Mouse (Mus musculus) lung, postnatal 36 days (tissue): Measurements from ENCODE around the gene Tigd3.
A peak's percentile ranks its signal among the peaks of the same experiment; 100 is the strongest.

Experiments used
- DNase-seq: peaks from one replicate; pipeline ENCODE4 v3.0.0; 2022; ENCODE audit warnings: mixed read lengths

The Tigd3 gene

GRCm38 (mm10) chr19:5874969-5875480, 18.9 kb downstream of the Tigd3 start, which contains the start of gene Frmd8:
Gene Frmd8 (minus strand): TSS chr19:5875274.
- peak; percentile 98 for DNase-seq

DNA sequence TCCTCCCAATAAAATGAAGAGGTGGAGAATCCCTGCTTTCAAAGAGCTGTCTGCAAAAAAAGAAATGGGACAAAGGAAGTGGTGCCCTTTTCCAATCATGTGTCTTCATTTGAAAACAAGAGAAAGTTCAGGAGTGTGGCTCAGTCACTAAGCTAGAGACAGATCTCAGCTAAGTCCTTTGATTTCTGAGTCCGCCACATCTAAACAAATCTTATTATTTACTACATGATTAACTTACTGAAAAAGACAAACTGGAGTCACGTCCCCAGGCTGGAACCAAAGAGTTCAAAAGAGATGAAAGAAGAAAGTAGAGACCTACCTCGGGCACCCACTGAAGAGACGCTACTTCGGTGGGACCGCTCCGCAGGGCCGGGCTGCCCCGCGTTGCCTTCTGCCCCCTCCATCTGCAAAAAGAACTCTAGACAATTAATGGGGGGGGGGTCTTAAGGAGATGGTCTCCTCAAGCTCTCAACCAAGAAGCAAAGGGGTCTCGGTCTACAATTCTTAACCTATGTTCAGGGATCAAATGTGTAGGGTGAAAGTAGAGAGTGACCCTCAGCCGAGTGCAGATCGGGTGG, 19.5 kb downstream of the Tigd3 start:
- DNase-seq, result no peak

GRCm38 (mm10) chr19:5872931-5873556, 20.9 kb downstream of the Tigd3 start:
- DNase-seq, result no peak

DNA sequence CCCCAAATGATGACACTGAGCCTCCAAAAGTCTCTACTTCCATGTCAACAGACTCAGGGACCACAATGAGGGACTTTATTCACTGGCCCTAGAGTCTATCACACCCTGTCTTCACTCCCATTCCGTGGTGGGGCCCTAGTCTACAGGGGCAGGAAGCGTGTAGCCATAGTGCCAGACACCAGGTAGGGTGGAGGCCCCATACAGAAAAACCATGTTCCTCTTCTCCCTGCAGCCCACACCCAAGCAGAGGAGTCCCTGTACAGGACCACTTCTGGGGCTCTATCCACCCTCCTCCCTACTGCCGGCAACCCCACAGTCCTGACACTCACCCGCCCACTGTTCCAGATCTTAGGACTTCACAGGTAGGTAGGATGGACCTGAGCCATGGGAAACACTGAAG, 21.4 kb downstream of the Tigd3 start:
- DNase-seq, result no peak

DNA sequence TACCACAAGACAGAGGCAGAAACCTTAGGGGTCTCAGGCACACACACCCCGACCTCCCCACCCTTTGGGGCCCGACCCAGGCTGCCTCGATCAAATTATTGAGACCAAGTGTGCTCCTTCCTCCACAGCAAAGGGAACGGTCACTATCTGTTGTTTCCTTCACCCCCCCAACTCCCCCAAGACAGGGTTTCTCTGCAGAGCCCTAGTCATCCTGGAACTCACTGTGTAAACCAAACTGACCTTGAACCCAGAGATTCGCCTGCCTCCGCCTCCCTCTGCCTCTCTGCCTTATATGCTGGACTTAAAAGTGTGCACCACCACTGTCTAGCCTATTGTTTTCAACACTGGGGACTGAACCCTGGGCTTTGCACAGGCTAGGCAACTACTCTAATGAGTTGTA, 22.3 kb downstream of the Tigd3 start:
- peak; percentile 38 for DNase-seq

DNA sequence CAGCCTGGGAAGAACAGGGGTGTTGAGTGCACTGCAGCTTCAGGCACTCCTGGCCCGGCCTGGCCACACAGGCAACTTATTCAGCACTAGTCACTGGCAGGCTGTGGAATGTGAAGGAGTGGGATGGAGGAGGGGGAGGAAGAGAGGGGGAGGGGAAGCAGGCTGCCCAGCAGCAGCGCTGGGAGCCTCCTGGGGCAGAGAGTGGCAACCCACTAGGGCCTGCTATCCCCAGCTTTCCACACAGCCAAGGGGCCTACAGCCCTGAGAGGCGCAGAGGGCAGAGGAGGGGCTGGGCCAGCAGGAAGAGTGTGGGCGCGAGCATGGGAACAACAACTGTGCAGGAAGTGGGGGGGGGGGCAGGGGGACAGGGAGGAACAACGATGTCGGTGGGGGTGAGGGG, 22.7 kb downstream of the Tigd3 start:
- peak; percentile 79 for DNase-seq

DNA sequence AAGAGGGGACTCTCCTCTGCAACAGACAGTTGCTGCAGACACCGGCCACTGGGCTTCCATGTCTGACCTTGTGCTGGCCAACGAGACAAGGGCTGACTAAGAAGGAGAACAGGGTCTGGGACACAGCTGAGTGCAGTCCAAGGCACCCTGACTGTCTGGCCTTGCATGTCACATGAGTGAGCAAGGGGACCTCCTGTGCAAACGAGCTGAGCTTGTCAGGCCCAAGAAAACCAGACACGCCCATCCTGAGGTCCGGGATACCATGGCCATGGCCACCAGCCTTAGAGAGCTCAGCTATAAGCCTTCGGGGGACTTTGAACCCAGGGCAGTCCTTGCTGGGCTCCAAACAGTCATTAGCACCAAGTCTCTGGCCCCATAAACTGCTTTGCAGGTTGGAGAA, 25.9 kb downstream of the Tigd3 start:
- no peak for DNase-seq

- no peak for DNase-seq
Measured at GRCm38 (mm10) chr19:5864710-5865398, 29.1 kb downstream of the Tigd3 start.

DNA sequence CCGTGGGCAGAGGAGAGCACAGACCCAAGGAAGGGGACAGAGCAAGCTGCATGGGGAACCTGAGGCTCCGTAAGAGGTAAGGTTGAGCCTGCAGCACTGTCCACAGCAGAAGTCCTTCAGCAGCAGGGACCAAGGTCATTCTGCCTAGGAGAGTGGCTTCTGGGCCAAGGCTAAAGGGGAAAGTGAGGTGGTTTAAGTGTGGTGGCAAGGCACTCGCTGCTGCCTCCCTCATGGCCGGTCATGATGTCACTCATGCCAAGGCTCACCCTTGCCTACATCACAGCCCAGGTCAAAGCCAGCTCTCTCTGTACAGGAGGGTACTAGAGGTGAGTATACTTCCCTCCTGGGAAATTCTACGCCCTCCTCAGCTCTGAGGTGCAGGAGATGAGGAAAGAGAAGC, 30.2 kb downstream of the Tigd3 start:
- no peak for DNase-seq

- DNase-seq, result no peak
Measured at GRCm38 (mm10) chr19:5862335-5863085, 31.4 kb downstream of the Tigd3 start.

DNA sequence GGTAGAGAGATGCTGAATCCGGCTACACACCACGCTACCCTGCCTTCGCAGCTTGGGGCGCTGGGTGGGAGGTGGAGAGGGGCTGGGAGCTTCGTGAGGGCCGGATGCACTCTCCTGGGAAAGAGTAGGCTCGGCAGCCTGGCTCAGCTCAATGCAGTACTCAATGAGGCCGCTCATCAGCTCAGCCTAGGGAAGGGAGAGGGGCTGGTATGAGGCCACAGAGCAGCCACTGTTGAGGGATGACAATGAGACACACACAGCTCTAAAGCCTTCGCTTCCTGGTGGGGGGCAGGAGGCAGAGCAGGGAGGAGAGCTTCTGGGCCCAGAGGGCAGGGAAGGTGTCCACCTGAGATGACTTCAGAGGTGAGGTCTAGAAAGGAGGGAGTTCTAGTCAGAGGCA, 37.3 kb downstream of the Tigd3 start:
- DNase-seq, result no peak

- no peak for DNase-seq
Measured at GRCm38 (mm10) chr19:5852035-5852722, 41.8 kb downstream of the Tigd3 start.

- DNase-seq, result no peak
Measured at GRCm38 (mm10) chr19:5851481-5851971, 42.4 kb downstream of the Tigd3 start.

DNA sequence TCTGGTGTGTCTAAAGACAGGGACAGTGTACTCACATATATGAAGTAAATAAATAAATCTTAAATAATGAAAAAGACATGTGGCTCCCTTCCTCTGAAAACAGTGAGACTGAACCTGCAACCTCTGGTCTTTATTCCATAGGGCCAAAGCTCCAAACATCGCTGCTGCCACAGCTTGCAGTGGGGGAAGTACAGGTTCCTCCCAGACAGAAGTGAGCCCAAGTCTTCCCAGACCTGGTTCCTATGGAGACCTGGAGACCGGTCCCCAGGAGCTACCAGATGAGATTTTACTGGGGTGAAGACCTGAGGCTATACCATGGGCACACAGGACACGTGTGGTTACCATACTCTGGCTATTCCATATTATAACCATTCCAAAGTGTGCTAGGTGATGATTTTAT, 43.1 kb downstream of the Tigd3 start:
- no peak for DNase-seq

DNA sequence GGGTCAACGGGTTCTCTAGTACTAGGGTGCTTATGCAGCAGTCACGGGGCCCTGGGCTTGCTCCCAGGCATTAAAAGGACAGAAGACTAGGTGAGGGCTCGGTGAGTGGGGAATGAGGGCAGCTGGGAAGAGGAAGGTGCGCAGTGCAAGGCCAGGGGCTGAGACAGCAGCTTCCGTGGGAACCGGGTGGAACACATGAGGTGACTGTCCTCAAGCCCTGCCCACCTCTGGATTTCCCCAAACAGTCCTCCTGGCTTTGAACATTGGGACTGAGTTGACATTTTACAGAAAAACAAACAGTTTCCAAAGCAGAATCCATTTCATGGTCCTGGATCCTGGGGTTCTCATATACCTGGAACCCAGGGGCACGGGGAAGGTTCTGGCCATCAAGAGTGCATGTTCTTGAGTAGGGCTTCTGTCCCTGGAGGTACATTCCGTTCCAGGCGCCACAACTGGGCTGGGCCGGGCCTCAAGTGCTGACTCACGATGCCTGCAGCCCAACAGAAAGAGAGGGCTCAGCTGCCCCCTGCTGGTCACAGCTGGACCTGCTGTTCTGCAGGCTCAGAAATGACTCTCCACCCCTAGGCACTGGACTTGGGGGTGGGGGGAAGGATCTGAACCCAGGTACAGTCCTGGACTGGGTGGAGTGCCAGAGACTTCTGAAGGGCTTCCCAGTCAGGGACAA, 44.0 kb downstream of the Tigd3 start:
- peak; percentile 98 for DNase-seq

DNA sequence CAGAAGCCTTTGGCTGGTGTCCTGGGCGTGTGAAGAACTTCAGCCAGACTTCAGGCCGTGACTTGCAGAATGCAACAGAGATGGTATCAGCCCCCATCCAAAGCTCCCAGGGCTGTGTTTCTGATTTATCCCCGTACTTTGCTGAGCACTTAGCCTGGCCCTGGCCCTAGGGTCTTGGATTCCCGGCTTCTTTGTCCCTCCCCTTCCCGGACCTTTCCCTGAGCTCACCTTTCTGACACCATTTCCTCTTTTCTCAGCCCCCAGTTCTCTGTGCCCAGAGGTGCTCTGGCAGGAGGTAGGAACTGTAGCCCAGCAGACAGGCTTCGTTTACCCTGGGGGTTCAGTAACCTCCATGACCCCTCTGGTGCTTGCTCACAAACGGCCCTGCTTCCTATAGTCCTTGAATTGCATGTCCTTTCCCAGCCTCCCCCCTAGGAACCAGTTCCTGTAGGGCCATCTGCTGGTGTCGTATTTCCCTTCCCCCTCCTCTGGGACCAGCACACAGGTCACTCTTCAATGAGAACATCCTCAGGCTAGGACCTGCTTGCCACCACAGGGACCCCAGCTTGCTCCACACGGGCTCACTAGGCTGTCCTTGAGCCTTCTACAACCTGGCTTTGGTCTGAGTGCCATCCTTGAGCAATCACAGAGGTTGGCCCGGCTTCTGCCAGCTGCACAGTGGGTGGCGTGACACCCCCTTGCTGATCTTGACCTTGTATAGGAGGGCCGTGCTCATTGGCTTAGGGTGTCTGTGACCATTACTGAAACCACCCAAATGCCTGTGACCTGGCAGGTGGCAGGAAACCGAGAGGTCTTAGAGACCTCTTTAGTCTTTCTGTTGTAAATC, 44.9 kb downstream of the Tigd3 start:
- peak; percentile 75 for DNase-seq

DNA sequence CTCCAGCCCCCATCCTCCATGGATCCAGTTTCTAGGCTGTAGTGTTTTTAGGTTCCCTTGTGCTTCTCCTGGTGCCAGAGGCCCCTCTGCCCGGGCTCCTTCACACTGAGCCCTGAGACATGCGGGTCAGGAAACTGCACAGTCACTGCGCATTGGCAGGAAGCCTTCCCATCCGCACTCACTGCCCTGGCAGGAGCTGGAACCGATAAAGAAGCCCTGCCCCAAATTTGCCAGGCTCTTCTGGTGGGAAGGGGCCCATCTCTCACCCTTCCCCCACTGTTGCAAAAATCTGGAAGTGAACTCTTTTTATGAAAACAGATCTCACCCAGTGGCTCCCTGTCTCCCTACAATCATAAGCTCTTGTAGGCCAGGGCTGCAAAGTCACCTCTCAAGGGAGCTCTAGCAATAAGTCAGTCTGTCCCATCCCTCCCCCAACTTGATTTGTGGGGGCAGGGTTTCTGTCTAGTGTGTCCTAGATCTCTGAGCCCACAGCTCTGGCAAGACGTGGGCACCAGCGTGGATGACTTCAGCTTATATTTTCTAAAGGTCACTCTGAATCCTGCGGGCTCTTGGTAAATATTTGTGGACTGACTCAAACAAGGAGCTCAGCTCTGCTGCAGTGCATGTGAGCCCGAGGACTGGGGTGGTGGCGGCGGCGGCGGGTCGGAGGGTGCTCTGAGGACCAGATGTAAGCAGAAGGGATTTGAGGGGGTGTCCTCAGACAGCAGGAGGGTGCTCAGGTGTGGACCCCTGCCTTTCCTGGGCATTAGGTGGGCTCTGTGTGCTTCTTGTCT, 45.7 kb downstream of the Tigd3 start:
- DNase-seq, result peak; percentile 85

DNA sequence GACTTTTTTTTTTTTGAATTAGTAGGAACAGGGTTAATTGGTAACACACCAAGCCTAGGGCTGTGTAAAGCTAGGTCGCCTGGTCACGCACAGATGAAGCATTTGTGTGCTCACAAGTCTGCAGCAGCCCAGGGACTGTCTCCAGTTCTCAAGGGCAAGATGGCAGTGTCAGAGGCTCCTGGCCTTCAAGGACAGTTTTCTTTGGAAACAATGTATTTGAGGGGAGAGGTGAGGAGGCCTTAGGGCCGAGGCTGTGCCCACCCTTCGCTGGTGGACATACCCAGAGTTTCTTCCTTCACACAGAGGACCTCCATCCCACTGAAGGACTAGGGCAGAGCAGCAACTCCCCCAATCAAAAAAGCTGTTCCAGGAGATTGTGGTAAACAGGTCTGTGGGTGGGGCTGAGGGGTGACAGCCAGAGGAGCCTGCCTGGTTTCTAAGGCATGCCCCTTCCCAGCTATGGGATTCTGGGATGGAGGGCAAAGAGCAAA, 46.6 kb downstream of the Tigd3 start:
- peak; percentile 40 for DNase-seq

DNA sequence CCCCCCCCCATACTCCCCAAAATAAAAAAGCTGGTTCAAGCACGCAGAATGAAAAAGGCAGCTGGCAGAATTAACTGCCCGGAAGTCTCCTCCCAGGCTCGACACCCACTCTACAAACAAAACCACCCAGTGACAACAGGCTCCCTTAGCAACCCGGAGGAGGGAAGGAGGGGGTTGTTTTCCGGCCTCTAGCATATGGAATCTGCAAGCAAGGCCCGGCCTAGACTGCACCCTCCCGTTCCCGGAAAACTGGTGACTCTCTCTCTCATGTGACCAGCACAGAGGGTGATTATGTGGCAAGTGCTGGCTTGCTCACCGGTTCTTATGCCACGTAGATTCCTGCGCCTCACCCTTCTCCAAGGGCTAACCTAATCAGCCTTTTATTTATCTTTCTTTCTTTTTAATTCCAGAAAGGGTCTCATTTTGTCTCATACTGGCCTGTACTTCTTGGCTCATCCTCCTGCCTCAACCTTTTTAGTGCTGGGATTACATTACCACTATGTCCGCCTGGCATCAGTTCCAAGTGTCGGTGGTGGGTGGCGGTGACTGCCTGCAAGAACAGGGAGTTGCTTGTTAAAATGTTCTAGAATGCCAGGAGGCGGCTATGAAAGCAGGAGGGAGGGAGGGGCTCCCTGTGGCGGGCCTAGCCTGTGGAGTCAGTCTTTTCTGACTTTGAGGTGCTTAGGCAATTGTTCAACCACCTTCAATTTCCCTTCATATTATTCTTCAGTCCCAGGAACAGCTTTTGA, 47.2 kb downstream of the Tigd3 start:
- DNase-seq, result peak; percentile 97
